Mouse (Mus musculus): ENCODE data around the gene Hspb3.

DNA sequence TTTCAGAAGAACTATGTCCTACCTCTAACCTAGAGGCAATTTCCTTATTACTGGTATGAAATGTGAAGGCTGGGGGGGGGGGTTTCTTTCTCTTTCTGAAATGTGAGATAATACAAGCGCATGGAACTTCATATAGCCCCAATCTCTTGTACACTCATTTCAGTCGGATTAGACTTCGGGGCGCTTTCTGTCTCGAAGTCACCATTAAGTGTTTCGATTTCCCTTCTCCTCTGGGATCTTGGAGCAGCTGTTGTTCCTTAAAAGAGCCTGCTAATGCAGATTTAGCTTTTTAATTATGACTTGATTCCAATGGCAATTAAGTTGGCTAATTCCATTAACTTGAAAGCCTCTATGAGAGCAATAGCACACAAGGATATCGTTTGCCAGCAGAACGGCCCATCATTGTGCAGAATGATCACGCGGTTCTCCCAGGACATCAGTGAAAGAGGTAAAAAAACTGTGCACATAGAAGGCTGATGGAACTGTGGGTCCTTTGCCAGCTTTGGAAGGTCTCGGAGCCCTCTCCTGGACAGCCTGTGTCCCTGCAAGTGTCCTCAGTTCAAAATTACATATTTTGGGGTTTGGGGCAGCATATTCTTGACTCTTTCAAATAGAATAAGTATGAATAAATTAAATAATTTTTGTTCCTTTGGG, 22.4 kb downstream of the Hspb3 start:
- TF ChIP-seq CTCF (IDR thresholded peaks at IDR 0.05; ENCODE audit: borderline replicate concordance, insufficient read depth, low read depth, low read length) (peak; percentile 41; the same call in 1 of the 2 replicates), POLR2A (IDR thresholded peaks at IDR 0.05; ENCODE audit: borderline replicate concordance, insufficient read depth, low read length) (no peak)

Data from cerebellum, adult 2 months (tissue).